Mouse (Mus musculus): ENCODE measurements around the gene Grin2b. TPM values are rescaled to one million over a fixed set of nuclear protein-coding genes. Genes with fewer than 3 reads are reported as not detected.
"Not testable (repeated sequence)": the region's sequence is repeated elsewhere in the genome, so short reads cannot be mapped to it uniquely, and the experiment has no call there.

Gene Grin2b
- total RNA-seq, 2 experiments from 2014 or later = not detected

GRCm38 (mm10) chr6:135706850-135707522 lies 466.3 kb downstream of the Grin2b start:
- ATAC-seq (replicated peaks; ENCODE audit: poor library complexity) = peak; percentile 55

- ATAC-seq (replicated peaks; ENCODE audit: poor library complexity) = no peak
These were observed 469.7 kb downstream of the Grin2b start for GRCm38 (mm10) chr6:135703655-135704054.

GRCm38 (mm10) chr6:135701361-135701760 lies 471.9 kb downstream of the Grin2b start:
- ATAC-seq (replicated peaks; ENCODE audit: poor library complexity) = no peak

- ATAC-seq (replicated peaks; ENCODE audit: poor library complexity) = peak; percentile 48; the same call in 1 of the 2 replicates
These were observed 472.5 kb downstream of the Grin2b start for GRCm38 (mm10) chr6:135700717-135701345.

GRCm38 (mm10) chr6:135692533-135692932 lies 480.8 kb downstream of the Grin2b start:
- ATAC-seq (replicated peaks; ENCODE audit: poor library complexity) = no peak

- ATAC-seq (replicated peaks; ENCODE audit: poor library complexity) = no peak
These were observed 481.8 kb downstream of the Grin2b start for GRCm38 (mm10) chr6:135691561-135691960.

GRCm38 (mm10) chr6:135687926-135688325 lies 485.4 kb downstream of the Grin2b start:
- ATAC-seq (replicated peaks; ENCODE audit: poor library complexity) = no peak

- no peak for ATAC-seq (replicated peaks; ENCODE audit: poor library complexity)
These were observed 489.1 kb downstream of the Grin2b start for GRCm38 (mm10) chr6:135684206-135684605.

- ATAC-seq (replicated peaks; ENCODE audit: poor library complexity) = not testable (repeated sequence)
These were observed 491.9 kb downstream of the Grin2b start for GRCm38 (mm10) chr6:135681423-135681822.

- no peak for ATAC-seq (replicated peaks; ENCODE audit: poor library complexity)
These were observed 493.1 kb downstream of the Grin2b start for GRCm38 (mm10) chr6:135680105-135680710.

GRCm38 (mm10) chr6:135674380-135674779 lies 498.9 kb downstream of the Grin2b start:
- ATAC-seq (replicated peaks; ENCODE audit: poor library complexity) = no peak

- ATAC-seq (replicated peaks; ENCODE audit: poor library complexity) = no peak
These were observed 501.3 kb downstream of the Grin2b start for GRCm38 (mm10) chr6:135672003-135672402.

Other genes starting within 250 kb of the Grin2b start
- gene Gm8994, start 154.0 kb upstream of the Grin2b start, total RNA-seq (2015) = not detected in 2 replicates
- gene Gm8994, start 154.0 kb upstream of the Grin2b start, total RNA-seq (2017) = not detected in 2 replicates
- not detected in 2 replicates for gene E330021D16Rik, start 242.1 kb upstream of the Grin2b start, total RNA-seq (2015)
- gene E330021D16Rik, start 242.1 kb upstream of the Grin2b start, total RNA-seq (2017) = not detected in 2 replicates